Mouse (Mus musculus) spleen, adult 12 weeks (tissue): Measurements from ENCODE around the gene Sdha.
A peak's percentile ranks its signal among the peaks of the same experiment; 100 is the strongest.

Experiments used
- DNase-seq: peaks from one replicate; pipeline ENCODE4 v3.0.0; 2022; ENCODE audit warnings: low spot score

The Sdha gene

DNA sequence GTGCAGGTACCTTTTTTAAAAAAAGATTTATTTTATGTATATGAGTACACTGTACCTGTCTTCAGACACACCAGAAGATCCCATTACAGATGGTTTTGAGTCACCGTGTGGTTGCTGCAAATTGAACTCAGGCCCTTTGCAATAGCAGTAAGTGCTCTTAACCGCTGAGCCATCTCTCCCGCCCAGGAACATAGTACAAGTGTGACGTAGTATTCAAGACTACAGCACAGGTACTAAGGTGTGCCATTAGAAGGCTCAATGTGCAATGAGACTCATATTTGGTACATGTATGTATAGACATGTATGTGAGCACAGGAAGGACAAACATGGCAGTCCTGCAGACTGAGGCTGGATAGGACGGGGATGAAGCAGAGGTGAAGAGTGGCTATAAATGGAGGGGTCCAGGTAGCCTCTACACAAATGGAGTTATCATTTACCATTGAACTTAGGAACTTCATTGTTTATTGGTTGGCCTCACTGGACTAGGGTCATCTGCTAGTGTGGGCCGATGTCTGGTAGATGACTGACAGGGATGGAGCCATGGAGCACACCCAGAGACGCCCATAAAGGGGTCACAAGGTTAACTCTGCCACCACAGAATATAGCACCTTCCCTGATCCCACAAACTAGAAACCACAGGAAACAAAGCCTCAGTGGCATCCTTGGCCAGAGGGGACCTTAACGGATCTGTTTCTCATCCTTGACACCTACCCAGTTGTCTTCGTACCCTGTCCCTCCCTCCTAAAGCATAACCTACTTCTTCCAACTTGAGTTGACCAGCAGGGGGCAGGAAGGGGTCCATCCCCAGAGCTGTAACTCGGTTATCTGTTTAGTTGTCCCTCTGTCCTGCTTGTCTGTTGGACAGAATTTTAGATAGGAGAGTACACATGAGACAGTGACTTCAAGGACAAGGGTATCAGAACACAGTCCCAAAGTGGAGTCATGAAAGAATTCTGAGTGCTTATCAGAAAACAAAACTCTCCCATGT is 47.7 kb downstream of the Sdha start:
- no peak for DNase-seq

DNA sequence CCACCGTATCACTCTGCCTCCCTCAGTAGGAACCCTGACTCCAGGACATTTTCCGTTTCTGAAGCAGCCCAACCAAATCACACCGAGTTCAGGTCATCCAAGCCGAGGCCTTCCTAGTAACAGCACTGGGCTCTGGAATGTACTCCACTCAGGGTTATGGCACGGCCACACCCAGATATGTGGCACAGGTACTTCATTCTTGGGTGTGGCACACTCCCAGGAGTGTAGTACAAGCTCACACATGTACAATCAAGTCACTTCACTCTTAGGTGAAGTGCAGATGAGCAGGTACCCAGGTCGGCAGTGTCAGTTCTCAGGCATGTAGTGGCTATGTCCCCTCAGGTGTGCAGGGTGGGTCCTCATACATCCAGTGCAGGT is 48.5 kb downstream of the Sdha start:
- no peak for DNase-seq

DNA sequence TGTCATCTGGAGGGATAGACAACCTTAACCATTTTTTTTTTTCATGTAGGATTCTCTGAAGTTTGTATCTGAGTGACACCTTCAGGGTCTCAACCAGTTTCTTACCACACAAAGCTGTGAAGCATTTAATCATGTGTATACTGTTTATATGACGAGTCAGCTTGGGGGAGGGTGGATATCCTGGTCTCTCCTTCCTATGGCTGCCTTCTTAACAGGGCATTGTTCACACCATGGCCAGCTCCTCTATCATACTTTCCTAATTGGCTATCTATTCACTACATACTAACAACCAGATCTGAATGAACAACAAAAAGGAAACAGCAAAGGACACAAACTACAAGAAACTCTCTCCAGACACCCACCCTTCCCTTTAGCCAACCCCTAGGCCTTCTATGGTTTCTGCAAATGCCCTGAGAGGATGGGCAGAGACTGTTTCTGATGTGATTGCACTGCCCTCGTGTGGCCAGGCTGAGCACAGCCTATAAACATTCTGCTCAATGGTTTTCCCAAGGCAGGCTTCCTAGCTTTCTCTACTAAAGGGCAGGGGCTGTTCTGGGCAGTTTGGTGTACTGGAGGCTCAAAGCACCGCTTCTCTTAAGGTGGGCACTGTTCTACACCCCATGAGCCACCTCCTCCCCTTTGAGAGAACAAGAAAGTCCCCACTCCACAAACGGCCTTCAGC is 49.0 kb downstream of the Sdha start:
- DNase-seq: peak; percentile 26

DNA sequence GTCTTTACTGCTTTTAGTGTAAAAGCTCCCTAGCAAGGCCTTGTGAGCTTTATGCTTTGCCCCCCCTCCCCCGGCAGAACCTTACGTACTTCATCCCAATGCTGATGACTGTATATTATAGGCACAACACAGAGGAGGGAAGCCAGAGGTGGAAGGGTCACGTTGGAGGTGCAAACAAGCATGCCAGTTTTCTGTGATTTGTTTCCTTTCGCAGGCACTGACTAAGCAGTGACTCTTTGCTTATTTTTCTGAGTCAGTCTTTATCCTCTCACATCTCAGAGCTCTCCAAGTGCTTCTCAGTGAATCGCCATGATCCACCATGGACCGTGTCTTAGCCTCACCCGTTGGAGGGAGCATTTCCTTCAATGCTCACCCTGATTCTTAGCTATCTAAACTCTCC is 53.7 kb downstream of the Sdha start:
- DNase-seq: no peak

DNA sequence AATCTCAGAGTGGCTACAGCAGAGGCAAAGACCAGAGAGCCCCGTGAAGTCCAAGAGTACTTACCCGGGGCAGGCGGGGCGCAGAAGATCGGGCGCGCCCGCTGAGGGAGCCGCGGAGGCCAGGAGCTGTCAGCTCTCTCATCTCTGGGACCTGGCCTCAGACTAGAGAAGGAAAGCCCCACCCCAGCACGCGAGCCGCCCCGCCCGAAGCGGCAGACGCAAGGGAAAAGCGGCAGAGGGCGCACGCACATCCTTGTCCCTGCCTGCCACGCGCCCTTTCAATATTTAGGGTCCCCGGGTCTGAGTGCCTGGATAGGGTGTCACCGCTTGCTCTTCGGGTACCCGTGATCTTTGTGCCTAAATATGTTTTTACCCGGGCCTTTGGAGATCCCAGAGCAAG is 57.9 kb downstream of the Sdha start, which contains the start of gene Ahrr:
TSS of gene Ahrr (minus strand) at position 165 of the 400 bp plus-strand sequence.
- no peak for DNase-seq

DNA sequence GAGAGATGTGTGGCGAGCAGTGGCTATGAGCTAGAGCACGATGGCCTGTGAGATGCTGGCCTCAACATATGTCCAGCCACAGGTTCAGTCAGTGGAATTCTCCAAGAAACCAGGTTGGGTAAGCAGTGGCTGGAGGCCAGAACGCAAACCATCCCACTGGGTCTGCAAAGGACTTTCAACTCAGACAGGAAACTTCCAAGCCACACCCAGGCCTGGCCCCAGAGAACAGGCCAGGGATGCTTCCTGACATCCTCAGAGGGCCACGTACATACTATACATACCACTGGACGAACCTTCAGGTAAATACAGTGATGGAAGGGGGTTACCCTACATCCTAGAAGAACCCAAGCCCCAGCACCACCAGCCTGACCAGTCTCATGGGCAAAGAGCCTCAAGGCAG is 60.4 kb downstream of the Sdha start:
- DNase-seq: no peak

DNA sequence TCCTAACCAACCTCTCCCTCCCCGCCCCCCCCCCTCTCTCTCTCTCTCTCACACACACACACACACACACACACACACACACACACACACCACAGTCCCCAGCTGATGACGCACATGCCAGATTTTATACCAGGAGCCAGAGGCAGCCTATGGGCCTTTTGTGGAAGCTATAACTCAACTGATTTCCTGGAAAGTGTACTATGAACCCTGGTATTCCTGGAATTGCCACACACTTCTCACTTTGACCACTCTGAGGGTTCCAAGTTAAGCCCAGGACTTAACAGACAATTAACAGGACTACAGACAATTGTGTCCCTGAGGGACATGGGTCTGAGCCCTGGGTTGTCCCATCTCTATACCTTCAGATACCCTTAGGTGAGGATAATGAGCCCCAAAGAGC is 67.8 kb downstream of the Sdha start:
- DNase-seq: no peak

DNA sequence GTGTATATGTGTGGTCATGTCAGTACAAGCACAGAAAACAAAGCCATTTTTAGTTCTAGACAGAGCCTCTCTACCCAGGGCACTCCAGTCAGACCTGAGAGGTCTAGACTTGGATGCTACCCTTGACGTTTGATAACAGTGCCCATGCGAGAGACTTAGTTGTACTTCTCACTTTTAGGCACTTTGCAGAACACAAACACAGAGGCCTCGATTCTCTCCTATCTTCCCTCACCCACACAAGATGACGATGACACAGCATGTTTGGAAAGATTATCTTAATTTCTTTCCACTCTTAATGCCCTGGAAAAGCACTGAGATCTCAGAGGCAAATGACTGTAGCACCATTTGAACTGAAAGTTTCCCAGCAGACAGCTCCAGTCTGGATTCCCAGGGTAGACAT is 74.4 kb downstream of the Sdha start:
- DNase-seq: no peak
